ENCODE assay signal across 15 mouse cellular contexts in genomic region chr8:89021139-89021538, GRCm38 (mm10). TPM values are rescaled to one million over a fixed set of nuclear protein-coding genes. Genes with fewer than 3 reads are reported as not detected.
DNase-seq lines count a peak whose midpoint lies in the region; ATAC-seq and TF ChIP-seq lines count a peak whose summit lies in the region.
"Had no signal": no experiment of that assay in that cellular context is flagged by ENCODE, and none has a peak within 500 bp of the region (broad histone marks: within the 10 kb centered on the region; RNA-seq: fewer than 3 reads in every experiment).

No protein-coding gene starts in this region.

- H3K9me3 ChIP-seq in intestine, embryonic 15.5 days: no peaks in the 10 kb centered on the region
- no peaks in the 10 kb centered on the region for H3K9me3 ChIP-seq in intestine, postnatal 0 days (ENCODE audit: control insufficient read depth)
- H3K9me3 ChIP-seq: embryonic facial prominence, embryonic 12.5 days; midbrain, embryonic 13.5 days had no signal

- H3K4me1 ChIP-seq in intestine, embryonic 15.5 days (replicated peaks): peaks cover 9% of the 10 kb centered on the region
- no peaks in the 10 kb centered on the region for H3K4me1 ChIP-seq in intestine, postnatal 0 days (replicated peaks; ENCODE audit: control insufficient read depth, insufficient read depth, low read length)

- H3K4me2 ChIP-seq in intestine, embryonic 15.5 days (replicated peaks): no peak overlapping the region
- H3K4me2 ChIP-seq in intestine, postnatal 0 days (replicated peaks; ENCODE audit: low read depth): no peak overlapping the region
- H3K4me2 ChIP-seq: embryonic facial prominence, embryonic 12.5 days; midbrain, embryonic 13.5 days had no signal

- H3K27me3 ChIP-seq in intestine, embryonic 15.5 days (replicated peaks): peaks cover 9% of the 10 kb centered on the region
- peaks cover 22% of the 10 kb centered on the region for H3K27me3 ChIP-seq in intestine, postnatal 0 days (replicated peaks; ENCODE audit: control insufficient read depth, insufficient read depth, low read length)

- ATAC-seq in intestine, embryonic 15.5 days: peak; percentile 45; the same call in 1 of the 2 replicates
- ATAC-seq in intestine, postnatal 0 days: no peak
- ATAC-seq: midbrain, embryonic 13.5 days had no signal

- H3K36me3 ChIP-seq in intestine, embryonic 15.5 days: no peaks in the 10 kb centered on the region
- no peaks in the 10 kb centered on the region for H3K36me3 ChIP-seq in intestine, postnatal 0 days (ENCODE audit: control insufficient read depth, insufficient read depth)
- H3K36me3 ChIP-seq: embryonic facial prominence, embryonic 12.5 days; midbrain, embryonic 13.5 days had no signal

- DNase-seq in embryo, embryonic 10 days (ENCODE audit: low spot score): peak; percentile 76
- no peak for DNase-seq in embryo, embryonic 9.5 days (ENCODE audit: extremely low spot score)
- DNase-seq in 3134 (ENCODE audit: extremely low read depth, insufficient read length, low spot score): peak; percentile 50
- peak; percentile 69 for DNase-seq in embryo, embryonic 10.5 days (ENCODE audit: low spot score)
- no peak for DNase-seq in thymus, postnatal 10 days (ENCODE audit: low spot score in 2 of 2)
- no peak for DNase-seq in spleen, postnatal 4 days (ENCODE audit: low spot score in 2 of 2)
- DNase-seq: adrenal gland, postnatal 10 days; heart, adult 2 months; layer of hippocampus, adult 9-11 months; lung, postnatal 10 days had no signal

- no peak for TF ChIP-seq CTCF in intestine, postnatal 0 days (IDR thresholded peaks at IDR 0.05; ENCODE audit: low read depth)

- 11% methylated on average over 5 of the region's 5 CpGs for WGBS in intestine, embryonic 15.5 days
- 22% methylated on average over 5 of the region's 5 CpGs for WGBS in intestine, postnatal 0 days

- no peak overlapping the region for H3K9ac ChIP-seq in intestine, embryonic 15.5 days
- H3K9ac ChIP-seq in intestine, postnatal 0 days (ENCODE audit: low read depth, low read length): no peak overlapping the region
- H3K9ac ChIP-seq: embryonic facial prominence, embryonic 12.5 days; midbrain, embryonic 13.5 days had no signal

- H3K4me3 ChIP-seq in intestine, embryonic 15.5 days (replicated peaks): no peak overlapping the region
- H3K4me3 ChIP-seq in intestine, postnatal 0 days (ENCODE audit: low read depth, low read length): no peak overlapping the region
- H3K4me3 ChIP-seq: embryonic facial prominence, embryonic 12.5 days; heart, adult 2 months; midbrain, embryonic 13.5 days had no signal

- no peak overlapping the region for H3K27ac ChIP-seq in intestine, embryonic 15.5 days
- H3K27ac ChIP-seq in intestine, postnatal 0 days (ENCODE audit: low read depth, low read length): no peak overlapping the region
- H3K27ac ChIP-seq: embryonic facial prominence, embryonic 12.5 days; heart, adult 2 months; midbrain, embryonic 13.5 days; stomach, postnatal 0 days had no signal

RNA-seq across cellular contexts. Expression of gene Sall1, which starts 22.8 kb away (rescaled TPM):
- 1.8 and 2.4 TPM in 2 replicates for polyA plus RNA-seq in intestine, embryonic 15.5 days (2015; fragmentation: Nextera tagmentation; extraction: Ambion mirVana)
- polyA plus RNA-seq in intestine, postnatal 0 days (2015; fragmentation: Nextera tagmentation; extraction: Ambion mirVana): 0.76 and 0.78 TPM in 2 replicates

Comparison
In these comparisons a context has a peak if more than half of its experiments do, and no peak if none do; other contexts are left out.
1. DNase-seq: peak in embryo, embryonic 10 days (single experiment), 3134 (single experiment) and embryo, embryonic 10.5 days (single experiment); none in embryo, embryonic 9.5 days (single experiment), thymus, postnatal 10 days (0 of 2) and spleen, postnatal 4 days (0 of 2).